Mouse (Mus musculus): Measurements from ENCODE around the gene Nxph4.

GRCm38 (mm10) chr10:127531548-127531947, 2.8 kb downstream of the Nxph4 start:
- TF ChIP-seq CTCF (IDR thresholded peaks at IDR 0.05; ENCODE audit: low read depth, low read length) (no peak), TAL1 (conservative IDR thresholded peaks at IDR 0.05; ENCODE audit: low read depth, low read length) (no peak), GATA1 (IDR thresholded peaks at IDR 0.05; ENCODE audit: borderline replicate concordance, low read length) (no peak)

All from G1E (cell line).